Mouse (Mus musculus) kidney, adult 8-10 months (tissue): ENCODE results near the gene Ppp1r16b.

ENCODE experiments used
- DNase-seq, 2 experiments: peaks; one replicate each; pipeline ENCODE4 v3.0.0; 2022

Gene Ppp1r16b

GRCm38 (mm10) chr2:158668433-158669010, 3.3 kb downstream of the Ppp1r16b start:
- no peak for DNase-seq

- DNase-seq: peak; percentile 64 to 68
Measured at GRCm38 (mm10) chr2:158669199-158670195, 4.3 kb downstream of the Ppp1r16b start.

- peak; percentile 84 for DNase-seq
Measured at GRCm38 (mm10) chr2:158670571-158670970, 5.4 kb downstream of the Ppp1r16b start.

- DNase-seq: peak; percentile 76 to 85
Measured at GRCm38 (mm10) chr2:158672829-158673228, 7.6 kb downstream of the Ppp1r16b start.

DNA sequence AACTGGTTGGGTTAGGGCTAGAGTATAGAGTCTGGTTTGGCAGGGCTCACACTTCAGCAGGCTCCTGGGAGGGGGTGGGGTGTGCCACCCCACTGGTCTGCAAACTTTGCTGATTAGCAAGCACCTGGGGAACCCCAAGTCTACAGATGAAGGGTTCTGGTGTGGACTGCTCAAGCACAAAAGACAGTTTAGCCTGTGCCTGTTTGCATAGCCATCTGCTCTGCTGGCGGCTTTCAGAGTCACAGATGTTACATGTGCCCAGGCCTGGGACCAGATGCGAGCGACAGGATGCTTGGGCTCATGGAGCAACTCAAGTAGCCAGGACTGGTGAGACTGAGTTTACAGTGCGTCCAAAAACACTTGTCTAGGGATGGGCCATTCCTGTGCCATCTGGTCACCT, 8.3 kb downstream of the Ppp1r16b start:
- no peak for DNase-seq

DNA sequence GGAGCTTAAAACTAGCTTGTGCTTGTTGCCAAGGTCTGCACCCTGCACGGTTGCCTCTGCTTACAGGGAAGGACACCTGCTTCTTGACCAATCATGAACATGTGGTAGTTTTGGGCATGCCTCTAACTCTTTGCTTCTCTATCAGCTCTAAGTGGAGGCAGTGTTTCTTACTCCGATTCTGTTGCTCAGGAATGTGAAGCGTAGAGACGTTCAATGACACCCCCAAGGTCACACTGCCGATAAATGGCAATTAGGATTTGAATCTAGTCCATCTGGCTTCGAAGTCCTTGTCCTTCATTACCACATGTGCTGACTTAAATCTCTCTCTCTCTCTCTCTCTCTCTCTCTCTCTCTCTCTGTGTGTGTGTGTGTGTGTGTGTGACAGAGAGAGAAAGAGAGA, 8.9 kb downstream of the Ppp1r16b start:
- no peak for DNase-seq

DNA sequence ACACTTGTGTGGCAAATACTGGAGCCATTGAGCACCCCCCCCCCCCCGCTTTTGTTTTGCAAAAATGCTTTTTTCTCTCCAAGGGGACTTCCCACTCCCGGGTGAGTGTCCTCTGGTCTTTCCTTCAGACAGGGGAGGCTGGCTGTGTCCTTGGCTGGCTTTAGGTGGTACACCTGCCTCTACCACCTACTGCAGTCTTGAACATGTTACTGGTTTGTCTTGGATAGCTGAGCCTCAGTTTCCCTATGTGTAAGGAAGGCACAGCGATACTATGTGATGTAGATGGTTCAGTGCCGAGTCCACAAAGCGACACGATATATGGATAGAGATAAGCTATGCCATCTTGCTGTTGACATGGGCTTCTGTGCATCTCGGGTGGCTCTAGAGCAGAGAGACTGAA, 9.6 kb downstream of the Ppp1r16b start:
- no peak for DNase-seq

DNA sequence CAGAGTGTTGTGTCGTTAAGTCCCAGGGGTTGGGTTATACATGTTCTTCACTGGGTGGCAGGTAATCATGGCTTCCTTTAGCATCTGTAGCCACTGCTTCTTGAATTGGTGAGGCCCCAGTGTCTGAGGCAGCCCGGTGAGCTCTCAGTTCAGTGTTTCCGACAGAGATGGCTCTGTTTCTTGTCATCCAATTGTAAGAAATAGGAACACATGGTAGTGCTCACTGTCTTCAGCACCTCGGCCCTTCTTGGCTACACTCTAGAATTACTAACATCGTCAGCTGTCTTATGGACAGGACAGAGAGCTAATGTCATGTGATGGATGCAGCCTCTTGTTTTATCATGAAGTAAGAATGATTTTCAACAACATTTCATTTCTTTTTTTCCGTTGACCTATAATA, 10.0 kb downstream of the Ppp1r16b start:
- no peak for DNase-seq

GRCm38 (mm10) chr2:158675907-158676533, 10.8 kb downstream of the Ppp1r16b start:
- no peak for DNase-seq

DNA sequence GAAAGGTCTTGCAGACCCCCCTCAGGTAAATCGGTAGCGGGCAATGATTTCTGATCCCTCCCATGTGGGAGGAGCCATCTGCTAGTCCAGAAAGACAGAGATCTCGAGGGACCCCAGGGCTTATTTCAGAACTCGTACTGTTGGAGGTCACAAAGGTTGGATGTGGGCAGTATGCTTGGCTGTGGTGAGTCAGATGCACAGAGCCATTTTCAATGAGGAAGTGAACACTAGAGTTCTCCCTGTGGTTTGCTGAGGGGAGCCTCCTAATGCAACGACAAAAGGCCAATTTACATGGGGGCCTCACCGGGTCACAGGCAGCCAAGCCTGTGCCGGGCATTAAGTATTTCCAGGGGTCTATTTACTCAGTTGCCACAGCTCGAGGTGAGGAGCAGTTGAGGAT, 12.7 kb downstream of the Ppp1r16b start:
- DNase-seq: no peak

- DNase-seq: no peak
Measured at GRCm38 (mm10) chr2:158679091-158679490, 13.9 kb downstream of the Ppp1r16b start.

- no peak for DNase-seq
Measured at GRCm38 (mm10) chr2:158680357-158680889, 15.2 kb downstream of the Ppp1r16b start.

GRCm38 (mm10) chr2:158681714-158682113, 16.5 kb downstream of the Ppp1r16b start:
- no peak for DNase-seq

DNA sequence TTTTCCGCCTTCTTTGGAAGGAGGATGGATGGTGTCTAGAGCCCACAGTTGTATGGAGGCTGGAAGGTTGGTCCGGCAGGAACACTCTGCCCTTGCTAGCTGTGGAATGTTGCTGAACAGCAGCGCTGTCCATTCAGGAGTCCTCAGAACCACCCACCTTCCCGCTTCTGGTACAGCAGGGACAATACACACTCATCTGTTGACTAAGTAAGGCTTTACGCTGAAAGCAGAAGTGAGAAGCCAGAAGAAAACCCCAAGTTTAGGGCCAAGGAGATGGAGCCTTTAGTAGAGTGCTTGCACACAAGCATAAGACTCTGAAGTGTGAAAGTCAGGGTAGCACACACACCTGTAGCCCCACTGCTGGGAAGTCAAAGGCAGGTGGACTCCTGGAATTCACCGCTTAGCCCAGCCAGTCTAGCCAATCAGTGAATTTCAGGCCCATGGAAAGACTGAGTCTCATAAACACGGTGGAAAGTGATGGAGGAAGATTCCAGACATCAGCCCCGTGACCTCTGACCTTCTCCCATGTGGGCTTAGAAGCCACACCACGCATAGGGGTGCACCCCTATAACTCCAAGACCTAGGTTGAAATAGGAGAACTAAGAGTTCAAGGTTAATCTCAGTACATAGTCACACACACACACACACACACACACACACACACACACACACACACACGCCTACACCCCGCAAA, 17.3 kb downstream of the Ppp1r16b start:
- no peak for DNase-seq

GRCm38 (mm10) chr2:158683038-158683413, 17.8 kb downstream of the Ppp1r16b start:
- no peak for DNase-seq

DNA sequence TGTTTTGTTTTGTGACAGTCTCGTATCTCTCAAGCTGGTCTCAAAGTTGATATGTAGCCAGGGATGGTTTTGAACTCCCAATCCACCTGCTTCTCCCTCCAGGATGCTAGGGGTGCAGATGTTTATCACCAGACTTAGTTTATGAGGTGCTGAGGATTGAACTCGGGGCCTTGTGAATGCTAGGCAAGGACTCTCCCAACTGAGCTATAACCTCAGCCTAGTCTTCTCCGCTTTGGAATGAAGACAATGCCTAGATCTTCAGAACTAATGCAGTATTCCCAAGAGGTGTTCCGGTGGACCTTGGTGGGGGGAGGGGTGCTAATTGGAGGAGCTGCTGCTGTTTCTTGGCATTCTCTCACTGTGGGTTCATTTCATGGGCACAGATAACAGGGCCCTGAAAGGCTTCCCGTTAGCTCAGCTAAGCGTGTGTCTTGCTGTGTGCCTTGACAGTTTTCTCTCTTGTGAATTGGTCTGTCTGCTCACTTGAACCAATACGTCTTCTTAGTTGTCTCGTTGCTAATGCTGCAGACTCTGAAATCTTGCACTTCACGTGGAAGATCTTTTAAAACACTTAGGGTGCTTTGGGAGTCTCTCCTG, 19.1 kb downstream of the Ppp1r16b start:
- no peak for DNase-seq

- DNase-seq: no peak
Measured at GRCm38 (mm10) chr2:158684910-158685309, 19.7 kb downstream of the Ppp1r16b start.

DNA sequence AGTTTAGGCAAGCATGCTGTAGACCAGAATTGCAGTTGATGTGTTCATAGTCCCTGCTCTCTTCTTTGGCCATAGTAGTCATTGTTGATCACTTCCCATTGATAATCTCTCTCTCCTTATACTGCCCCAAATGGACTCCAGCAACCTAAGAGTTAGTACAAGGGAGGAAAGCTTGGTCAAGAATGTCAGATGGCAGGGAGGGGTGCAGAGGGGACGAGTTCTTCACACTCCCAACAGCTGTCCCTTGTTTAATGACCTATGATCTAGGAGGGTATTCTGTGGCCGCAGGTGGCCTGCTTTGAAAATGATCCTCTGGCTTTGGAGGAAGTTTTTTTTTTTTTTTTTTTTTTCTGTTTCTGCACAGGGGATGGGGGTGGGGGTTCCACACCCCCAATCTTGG, 21.2 kb downstream of the Ppp1r16b start:
- no peak for DNase-seq

GRCm38 (mm10) chr2:158687804-158688241, 22.6 kb downstream of the Ppp1r16b start:
- DNase-seq: peak; percentile 78

DNA sequence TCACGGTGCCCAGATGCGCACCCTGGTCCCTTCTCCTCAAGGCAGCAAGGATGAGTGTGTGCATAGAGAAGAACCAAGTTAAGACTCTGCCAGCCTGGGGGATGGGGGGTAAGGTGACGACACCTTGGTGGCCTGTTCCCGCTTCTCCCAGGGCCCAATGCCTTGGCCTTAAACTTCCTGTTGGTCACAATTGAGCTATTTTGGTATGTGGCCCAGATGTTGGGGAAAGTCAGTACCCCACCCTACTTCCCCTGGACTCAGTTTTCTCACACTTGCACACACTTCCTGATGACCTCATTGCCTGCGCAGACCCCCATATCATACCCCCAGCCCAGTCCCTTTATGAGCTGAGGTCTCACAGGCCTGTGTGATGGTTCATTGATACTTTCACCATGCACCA, 23.9 kb downstream of the Ppp1r16b start:
- no peak for DNase-seq

DNA sequence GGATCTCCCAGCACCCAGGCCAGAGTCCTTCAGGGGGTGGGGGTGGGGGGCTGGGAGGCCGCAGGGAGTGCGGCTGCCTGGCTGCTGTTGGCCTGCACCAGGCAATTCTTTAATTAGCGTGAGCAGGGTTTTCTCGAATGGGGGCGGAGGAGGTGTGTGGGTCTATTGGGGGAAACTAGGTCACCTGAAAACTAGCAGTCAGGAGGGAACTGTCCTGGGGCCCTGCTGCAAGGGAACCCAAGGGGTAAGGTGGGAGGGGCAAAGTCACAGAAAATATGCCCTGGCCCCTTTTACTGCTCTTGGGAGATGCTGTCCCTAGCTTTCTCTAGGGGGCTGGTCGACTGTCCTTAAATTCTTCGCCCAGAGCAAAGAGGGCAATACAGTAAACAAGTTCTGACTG, 24.4 kb downstream of the Ppp1r16b start:
- DNase-seq: no peak

GRCm38 (mm10) chr2:158690116-158690515, 24.9 kb downstream of the Ppp1r16b start:
- no peak for DNase-seq
